Mouse (Mus musculus) olfactory bulb, adult 2 months (tissue): ENCODE measurements around the gene Nsun3.

ENCODE experiments used
- CTCF ChIP-seq: fragments of 200-500 bp; IDR thresholded peaks from 2 replicates; pipeline ENCODE4 v1.5.1; 2012; ENCODE audit warnings: low read depth, mild to moderate bottlenecking, low read length, moderate library complexity; ENCODE audit not compliant: insufficient read depth
- POLR2A ChIP-seq: fragments of 200-500 bp; IDR thresholded peaks from 2 replicates; pipeline ENCODE4 v1.6.1; 2012; ENCODE audit warnings: mild to moderate bottlenecking, low read depth, low read length, moderate library complexity; ENCODE audit not compliant: insufficient read depth

DNA sequence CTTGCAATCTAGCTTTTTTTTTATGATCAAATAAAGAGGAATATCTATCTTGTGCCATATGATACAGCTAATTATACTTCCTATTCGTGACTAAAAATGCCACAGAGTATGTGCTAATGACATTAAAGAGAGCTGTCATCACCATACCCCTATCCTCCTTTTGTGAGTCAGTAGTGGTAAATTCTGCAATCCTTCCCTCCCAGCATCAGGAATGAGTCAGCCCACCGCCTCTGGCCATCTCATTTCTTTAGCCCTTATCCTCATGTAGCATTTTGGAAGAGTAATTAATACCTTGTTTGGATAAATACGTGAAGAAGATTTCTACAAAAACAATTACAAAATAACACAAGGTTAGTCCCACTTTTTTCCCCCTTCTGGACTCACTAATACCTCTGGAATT is 56.8 kb downstream of the Nsun3 start:
- TF ChIP-seq POLR2A (no peak), CTCF (no peak)
